Mouse (Mus musculus) testis, adult 2 months (tissue): Measurements from ENCODE around the gene Slc39a11. TPM values are rescaled to one million over a fixed set of nuclear protein-coding genes. Genes with fewer than 3 reads are reported as not detected.

Experiments used
- H3K27ac ChIP-seq: fragments of 200-500 bp; 2 replicates; pipeline ENCODE4 v1.5.1; 2012; ENCODE audit warnings: low read depth, low read length; ENCODE audit not compliant: control insufficient read depth, insufficient read depth
- H3K27me3 ChIP-seq: fragments of 200-500 bp; 2 replicates; pipeline ENCODE4 v1.6.1; 2012; ENCODE audit warnings: mild to moderate bottlenecking, low read length, moderate library complexity; ENCODE audit not compliant: control insufficient read depth, insufficient read depth
- H3K36me3 ChIP-seq: fragments of 200-500 bp; 2 replicates; pipeline ENCODE4 v1.6.1; 2012; ENCODE audit warnings: mild to moderate bottlenecking, low read length; ENCODE audit not compliant: control insufficient read depth, insufficient read depth
- H3K4me1 ChIP-seq: fragments of 200-500 bp; 2 replicates; pipeline ENCODE4 v1.6.1; 2012; ENCODE audit warnings: low read length; ENCODE audit not compliant: control insufficient read depth, insufficient read depth
- H3K4me3 ChIP-seq: fragments of 200-500 bp; 2 replicates; pipeline ENCODE4 v1.5.1; 2012; ENCODE audit warnings: low read depth, mild to moderate bottlenecking, low read length, moderate library complexity, mixed read lengths; ENCODE audit not compliant: control insufficient read depth
- CTCF ChIP-seq: fragments of 200-500 bp; IDR thresholded peaks from 2 replicates; pipeline ENCODE4 v1.5.1; 2012; ENCODE audit warnings: low read depth, mild to moderate bottlenecking, inconsistent platforms, low read length, moderate library complexity; ENCODE audit not compliant: control insufficient read depth, insufficient read depth, insufficient replicate concordance
- POLR2A ChIP-seq: fragments of 200-500 bp; IDR thresholded peaks from 2 replicates; pipeline ENCODE4 v1.6.1; 2012; ENCODE audit warnings: low read depth, mild to moderate bottlenecking, inconsistent platforms, low read length, moderate library complexity; ENCODE audit not compliant: control insufficient read depth
- polyA plus RNA-seq: library from polyadenylated mRNA; depleted of rRNA; stranded (reverse); fragments of >200 nt; gene quantifications from 2 replicates; pipeline ENCODE4 v1.2.3, GENCODE M21; 2012

Gene Slc39a11
- polyA plus RNA-seq, 1 experiment: 8.9 TPM

DNA sequence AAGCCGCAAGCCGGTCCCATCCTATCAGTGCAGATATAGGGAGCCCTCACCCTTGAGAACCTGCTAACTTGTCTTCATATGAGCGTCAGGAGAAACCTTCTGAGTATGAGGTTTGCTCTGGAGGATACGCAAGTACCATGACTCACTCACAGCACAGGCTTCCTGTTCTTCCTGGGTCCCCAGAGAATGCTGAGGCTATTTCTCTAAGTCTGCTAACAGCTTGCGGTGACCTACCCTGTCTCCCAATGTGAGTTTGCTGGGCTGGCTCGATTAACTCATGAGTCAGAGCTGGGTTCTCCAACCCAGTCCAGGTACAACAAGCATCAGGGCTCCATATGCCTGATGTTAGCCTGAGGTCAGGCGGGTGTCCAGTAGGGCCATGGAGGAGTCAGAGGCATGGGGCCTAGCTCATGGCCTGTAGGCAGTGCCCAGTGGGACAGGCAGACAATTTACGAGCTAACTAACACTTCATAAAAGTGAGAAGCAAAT is 381.0 kb downstream of the Slc39a11 start:
- Histone ChIP-seq H3K36me3 (no peaks in the 10 kb centered on the region), H3K27ac (no peak overlapping the region), H3K27me3 (no peaks in the 10 kb centered on the region), H3K4me3 (no peak overlapping the region), H3K4me1 (no peaks in the 10 kb centered on the region)
- TF ChIP-seq CTCF (no peak), POLR2A (no peak)

DNA sequence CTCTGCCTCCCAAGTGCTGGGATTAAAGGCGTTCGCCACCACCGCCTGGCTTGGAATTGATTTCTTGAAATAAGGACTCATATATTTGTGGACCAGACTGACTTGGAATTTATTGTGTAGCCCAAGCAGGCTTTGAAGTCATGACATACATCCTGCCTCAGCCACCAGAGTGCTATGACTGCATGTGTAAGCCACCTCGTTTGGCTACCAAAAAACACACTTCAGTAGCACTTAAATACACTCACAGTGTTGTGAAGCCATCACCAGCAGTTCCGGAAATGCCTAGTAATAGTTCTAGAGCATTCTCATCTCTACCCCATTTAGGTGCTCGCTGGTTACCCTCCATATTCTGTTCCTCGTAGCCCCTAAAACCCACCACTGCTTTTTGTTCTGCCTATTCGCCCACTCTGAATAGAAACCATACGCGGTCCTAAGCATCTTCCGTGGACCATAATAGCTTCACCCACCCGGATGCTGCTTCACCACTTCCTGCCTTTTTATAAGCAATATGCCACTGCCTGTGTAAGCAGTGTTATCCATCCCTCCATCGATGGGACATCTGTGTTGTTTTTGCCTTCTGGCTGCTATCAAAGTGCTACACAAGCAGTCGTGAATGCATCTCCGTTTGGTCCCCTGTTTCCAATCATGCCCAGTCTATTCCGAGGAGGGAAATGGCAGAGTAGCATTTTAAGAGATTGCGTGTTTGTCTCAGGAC is 382.2 kb downstream of the Slc39a11 start:
- H3K27ac ChIP-seq: no peak overlapping the region
- no peak overlapping the region for H3K4me3 ChIP-seq
- no peaks in the 10 kb centered on the region for H3K27me3 ChIP-seq
- no peaks in the 10 kb centered on the region for H3K4me1 ChIP-seq
- no peaks in the 10 kb centered on the region for H3K36me3 ChIP-seq
- TF ChIP-seq POLR2A (no peak), CTCF (no peak)

DNA sequence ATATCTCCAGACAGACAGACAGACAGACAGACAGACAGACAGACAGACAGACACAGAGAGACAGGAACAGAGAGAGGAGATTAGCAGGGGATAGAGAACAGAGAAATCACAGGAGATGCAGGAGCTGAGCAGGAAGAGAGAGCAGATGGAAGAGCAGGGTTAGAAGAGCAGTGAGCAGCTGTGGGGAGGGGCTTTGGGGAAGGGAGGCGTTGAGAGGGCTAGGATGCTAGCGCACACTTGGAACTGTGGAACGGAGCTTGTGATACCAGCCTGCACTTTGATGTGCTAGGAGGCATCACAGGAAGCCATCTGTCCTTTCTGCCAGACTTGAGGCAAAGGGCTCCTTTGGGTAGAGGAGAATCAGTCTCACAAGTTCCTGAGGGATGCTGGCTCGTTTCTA is 383.2 kb downstream of the Slc39a11 start:
- Histone ChIP-seq H3K36me3 (no peaks in the 10 kb centered on the region), H3K27me3 (no peaks in the 10 kb centered on the region), H3K4me3 (no peak overlapping the region), H3K4me1 (no peaks in the 10 kb centered on the region), H3K27ac (no peak overlapping the region)
- TF ChIP-seq POLR2A: no peak
- TF ChIP-seq CTCF: no peak

GRCm38 (mm10) chr11:113265567-113265966 is 384.3 kb downstream of the Slc39a11 start:
- Histone ChIP-seq H3K27ac (no peak overlapping the region), H3K27me3 (no peaks in the 10 kb centered on the region), H3K4me1 (no peaks in the 10 kb centered on the region), H3K4me3 (no peak overlapping the region), H3K36me3 (no peaks in the 10 kb centered on the region)
- TF ChIP-seq POLR2A (no peak), CTCF (no peak)

GRCm38 (mm10) chr11:113263971-113264370 is 385.9 kb downstream of the Slc39a11 start:
- Histone ChIP-seq H3K27me3 (no peaks in the 10 kb centered on the region), H3K4me3 (no peak overlapping the region), H3K4me1 (no peaks in the 10 kb centered on the region), H3K27ac (no peak overlapping the region), H3K36me3 (no peaks in the 10 kb centered on the region)
- no peak for TF ChIP-seq CTCF

GRCm38 (mm10) chr11:113262062-113262461 is 387.8 kb downstream of the Slc39a11 start:
- Histone ChIP-seq H3K27me3 (no peaks in the 10 kb centered on the region), H3K27ac (no peak overlapping the region), H3K36me3 (no peaks in the 10 kb centered on the region), H3K4me3 (no peak overlapping the region), H3K4me1 (no peaks in the 10 kb centered on the region)
- no peak for TF ChIP-seq POLR2A
- no peak for TF ChIP-seq CTCF

GRCm38 (mm10) chr11:113261421-113261820 is 388.5 kb downstream of the Slc39a11 start:
- no peak overlapping the region for H3K4me3 ChIP-seq
- no peak overlapping the region for H3K27ac ChIP-seq
- no peaks in the 10 kb centered on the region for H3K27me3 ChIP-seq
- no peaks in the 10 kb centered on the region for H3K36me3 ChIP-seq
- no peaks in the 10 kb centered on the region for H3K4me1 ChIP-seq
- TF ChIP-seq CTCF: no peak
- TF ChIP-seq POLR2A: no peak
